Mouse (Mus musculus) cerebellum, postnatal 14 days (tissue): ENCODE measurements around the gene Ptprd.

Experiments used
- DNase-seq, 2 experiments: peaks; one replicate each; pipeline ENCODE4 v3.0.0; 2021; ENCODE audit warnings: mixed read lengths in 2 of 2

Ptprd gene

DNA sequence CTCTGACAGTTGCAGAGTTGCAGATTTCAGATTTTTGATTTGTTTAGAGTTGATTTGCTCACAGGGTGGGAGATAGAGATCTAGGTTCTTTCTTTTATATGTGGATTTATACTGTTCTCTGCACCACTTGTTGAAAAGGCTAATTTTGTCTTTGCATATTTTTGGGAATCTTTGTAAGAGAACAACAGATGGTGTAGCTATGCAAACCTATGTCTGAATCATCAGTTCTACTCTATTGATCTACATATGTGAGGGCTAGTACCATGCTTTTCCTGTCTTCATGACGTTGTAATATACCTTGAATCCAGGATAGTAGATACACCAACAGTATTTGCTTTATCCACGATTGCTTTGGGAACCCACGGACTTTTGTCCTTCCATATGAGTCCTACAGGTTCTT, 1628.7 kb downstream of the Ptprd start:
- no peak for DNase-seq

DNA sequence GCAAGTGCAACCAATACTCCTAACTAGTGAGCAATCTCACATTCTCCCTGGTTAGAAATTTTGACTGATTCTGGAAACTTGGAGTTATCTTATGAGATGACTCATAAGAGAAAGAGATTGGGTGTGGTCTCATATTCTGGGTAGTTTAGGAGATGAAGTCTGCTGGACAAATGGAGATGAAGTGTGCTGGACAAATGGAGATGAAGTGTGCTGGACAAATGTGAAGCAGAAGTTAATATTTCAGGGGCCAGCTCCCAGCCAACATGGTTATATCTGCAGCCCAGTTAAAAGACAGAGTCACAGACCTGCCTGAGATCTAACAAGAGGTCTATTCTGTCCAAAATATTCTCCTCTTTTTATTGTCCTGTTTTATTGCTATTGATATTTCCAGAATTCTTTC, 1645.8 kb downstream of the Ptprd start:
- DNase-seq = no peak

DNA sequence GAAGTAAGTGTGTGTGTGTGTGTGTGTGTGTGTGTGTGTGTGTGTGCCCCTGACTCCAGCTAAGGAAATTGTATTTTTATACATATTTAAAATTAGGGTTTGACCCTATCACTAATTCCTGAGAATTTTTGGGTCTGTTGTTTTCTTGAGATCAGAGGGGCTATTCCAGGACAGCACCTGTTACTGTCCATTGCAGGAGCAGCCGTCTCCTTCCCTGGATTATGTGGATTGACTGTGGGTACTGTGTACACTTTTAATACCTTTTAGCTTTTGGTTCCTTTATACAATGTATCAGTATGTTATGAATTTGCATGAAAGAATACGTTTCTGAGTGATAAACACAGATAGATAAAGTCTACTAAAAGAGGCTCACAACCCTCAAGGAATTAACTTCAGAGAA, 1670.0 kb downstream of the Ptprd start:
- no peak for DNase-seq

DNA sequence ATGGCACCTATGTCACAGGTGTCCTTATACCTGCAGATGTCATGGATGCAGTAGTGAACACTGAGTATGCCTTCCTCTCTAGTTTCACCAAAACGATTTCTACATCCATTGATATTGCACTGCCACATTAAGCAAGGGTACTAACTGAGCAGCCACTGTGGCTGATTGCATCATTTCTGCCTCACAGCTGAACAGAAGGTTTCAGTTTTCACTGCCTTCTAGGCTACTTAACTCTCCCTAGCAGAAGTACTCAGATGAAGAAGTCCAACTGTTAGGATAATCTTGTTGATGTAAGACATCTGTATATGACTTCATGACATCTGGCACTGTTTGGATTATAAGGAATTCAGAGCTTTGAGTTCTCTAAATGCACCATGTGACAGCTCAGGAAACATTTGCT, 1678.8 kb downstream of the Ptprd start:
- DNase-seq = no peak

DNA sequence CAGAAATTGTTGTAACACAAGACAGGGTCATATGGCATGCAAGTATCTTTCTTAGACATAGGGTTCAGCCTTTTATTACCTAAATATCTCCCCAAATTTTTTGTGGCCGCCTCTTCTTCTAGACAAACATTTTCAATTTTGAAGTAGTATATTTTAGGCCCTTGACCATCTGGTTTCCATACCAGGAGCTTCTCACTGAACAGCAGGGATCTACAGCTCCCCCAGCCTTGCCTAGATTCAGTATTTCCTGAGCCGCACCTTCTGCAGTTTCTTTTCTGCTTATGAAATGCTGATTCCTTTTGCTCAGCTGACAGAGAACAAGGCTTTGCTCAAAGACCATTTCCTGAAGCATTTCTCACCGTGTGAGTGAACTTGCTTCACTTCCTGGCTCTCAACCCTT, 1686.5 kb downstream of the Ptprd start:
- DNase-seq = peak in 1 of 2 experiments; percentile 9

DNA sequence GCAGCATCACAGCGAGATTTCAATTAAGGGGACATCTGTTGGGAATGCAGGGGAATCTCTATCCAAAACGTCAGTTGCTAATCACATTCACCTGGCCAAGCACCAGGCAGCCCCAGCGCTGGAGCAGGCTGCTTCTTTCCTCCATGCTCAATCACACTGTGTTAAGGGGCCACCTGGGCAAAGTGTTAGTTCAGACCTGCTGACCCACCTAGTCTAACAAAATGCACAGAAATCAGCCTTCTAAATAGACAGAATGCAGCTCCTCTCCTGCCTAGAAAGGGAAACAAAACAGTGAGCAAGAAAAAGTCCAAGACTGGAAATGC, 1708.5 kb downstream of the Ptprd start:
- DNase-seq = peak; percentile 29

DNA sequence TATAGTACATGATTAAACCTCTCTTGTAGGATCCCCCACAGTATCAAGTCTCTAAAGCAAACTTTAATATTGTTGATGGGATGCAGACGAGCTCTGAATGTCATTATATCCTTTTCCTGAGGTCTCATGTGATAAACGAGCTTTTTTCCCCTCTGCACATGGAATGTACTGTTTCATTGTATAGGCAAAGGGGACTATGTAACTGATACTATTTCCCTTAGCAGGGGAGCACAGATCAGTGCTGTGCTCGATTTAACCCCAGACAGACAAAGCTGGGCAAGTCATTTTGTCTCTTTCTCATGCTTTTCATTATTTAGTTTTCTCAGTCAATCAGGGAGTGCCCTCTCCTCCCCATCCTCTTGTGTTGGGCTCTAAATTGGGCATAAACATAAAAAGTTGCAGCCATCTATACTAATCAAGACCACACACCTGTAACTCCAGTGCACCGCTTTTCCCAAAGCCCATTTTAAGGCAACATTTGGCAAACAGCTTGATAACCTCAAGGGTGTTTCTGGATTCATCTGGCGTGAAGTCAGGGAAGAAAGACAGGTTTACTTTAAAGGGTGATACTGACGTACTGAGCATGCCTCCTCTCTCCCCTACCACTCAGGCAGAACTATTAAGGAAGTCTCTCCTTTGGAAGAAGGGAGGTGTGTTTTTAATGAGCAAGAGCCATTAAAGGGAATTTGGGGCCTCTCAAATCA, 1709.0 kb downstream of the Ptprd start:
- DNase-seq = no peak

DNA sequence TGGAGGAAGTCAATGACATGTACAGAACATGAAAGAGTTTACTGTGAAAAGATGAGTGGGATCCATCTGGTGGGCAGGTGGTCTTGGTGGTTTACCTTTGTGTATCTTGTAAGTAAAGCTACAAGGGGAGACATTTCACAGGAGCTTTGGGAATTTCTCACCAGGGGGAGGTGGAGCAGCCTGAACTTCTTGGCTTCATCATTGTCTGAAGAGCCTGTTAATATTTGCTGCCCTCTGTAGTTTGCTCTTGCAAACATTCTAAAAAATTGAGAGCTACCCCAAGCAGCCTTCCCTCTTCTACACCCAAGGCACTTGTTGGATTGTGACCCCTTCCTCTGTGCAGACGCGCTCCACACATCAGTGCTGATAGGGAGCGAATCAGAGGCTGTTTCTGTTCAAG, 1725.9 kb downstream of the Ptprd start:
- DNase-seq = peak in 1 of 2 experiments; percentile 16

DNA sequence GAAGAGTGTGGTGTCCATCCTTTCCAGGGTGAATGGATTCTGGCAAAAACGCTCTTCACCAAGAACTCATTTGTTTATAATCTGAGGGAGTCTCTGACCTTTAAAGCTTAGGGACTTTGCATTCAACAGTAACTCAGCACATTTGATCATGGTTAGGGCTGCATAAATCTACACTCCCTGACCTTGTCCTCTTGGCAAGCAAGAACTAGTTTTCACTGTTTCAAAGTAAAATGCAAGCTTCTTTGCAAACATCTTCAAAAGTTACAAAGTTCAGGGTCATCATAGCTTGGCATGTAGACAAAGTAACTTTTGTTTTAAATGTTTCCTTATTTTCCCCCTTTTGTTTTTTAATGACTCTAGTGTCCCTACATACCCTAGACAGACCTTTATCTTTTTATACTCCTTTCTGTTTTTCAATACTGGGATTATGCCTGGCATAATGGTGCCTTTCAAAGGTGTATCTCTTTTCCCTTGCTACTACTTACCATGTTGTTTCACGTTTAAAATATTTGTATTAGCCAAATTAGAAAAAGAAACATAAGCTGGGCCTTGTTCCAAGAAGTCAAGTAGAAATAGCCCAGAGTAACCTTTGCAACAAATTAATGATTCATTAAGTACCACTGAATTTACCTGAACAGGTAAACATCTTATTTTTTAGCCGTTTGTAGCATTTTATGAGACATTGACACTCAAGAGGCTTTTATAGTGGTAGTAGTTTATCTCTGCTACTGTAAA, 1743.2 kb downstream of the Ptprd start:
- no peak for DNase-seq

DNA sequence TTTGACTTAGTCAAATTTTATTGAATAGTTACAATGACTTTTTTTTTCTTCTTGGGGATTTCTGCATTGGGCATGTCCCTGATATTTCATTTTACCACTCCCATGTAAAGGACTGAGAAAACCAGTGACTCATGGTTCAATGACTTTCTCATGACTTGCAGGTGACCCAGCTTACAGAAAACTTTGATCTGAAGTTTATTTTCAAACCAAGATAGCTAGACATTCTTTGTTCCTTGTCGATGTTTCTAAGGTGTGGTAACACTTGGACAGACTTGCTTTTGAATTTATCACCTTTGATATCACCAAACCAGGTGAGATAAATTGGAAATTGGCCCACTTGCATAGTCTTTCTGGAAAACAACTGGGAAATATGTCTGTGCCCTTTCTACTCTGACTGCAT, 1747.1 kb downstream of the Ptprd start:
- no peak for DNase-seq

DNA sequence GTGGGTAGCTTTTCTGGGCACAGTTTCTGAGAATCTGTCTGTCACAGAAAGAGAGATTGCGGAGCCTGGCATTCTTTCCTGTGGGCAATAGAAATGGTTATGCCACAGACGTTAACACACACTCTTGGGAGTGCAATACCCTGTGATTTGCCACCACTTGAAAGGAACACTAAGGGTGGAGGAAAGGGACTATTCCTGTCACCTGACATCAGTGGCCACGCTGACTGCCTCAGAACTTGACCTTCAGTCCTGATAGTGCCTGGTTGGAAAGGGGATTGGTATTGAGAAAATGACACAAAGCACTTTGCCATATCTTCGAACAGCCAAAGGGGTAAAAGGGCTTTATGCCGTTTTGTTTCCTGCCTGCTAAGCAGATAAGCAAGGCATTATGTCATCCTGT, 1750.4 kb downstream of the Ptprd start:
- no peak for DNase-seq

DNA sequence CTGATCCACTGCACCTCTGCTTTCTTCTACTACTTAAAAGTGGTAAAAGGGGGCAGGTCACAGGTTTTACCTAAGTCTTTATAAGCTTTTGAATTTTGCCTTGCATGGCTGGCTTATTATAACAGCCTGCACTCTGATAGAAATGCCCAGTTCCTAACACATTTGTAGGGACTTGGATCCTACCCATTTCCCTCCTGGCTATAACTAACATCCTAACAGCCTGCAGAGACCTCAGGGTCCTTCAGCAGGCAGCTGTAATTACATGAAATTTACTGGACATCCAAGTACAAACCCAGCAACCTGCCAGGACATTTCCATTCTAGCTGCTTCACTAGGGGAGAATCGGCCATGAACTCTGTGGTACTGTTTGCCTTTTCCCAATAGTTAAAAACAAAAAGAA, 1751.2 kb downstream of the Ptprd start:
- peak in 1 of 2 experiments; percentile 18 for DNase-seq

DNA sequence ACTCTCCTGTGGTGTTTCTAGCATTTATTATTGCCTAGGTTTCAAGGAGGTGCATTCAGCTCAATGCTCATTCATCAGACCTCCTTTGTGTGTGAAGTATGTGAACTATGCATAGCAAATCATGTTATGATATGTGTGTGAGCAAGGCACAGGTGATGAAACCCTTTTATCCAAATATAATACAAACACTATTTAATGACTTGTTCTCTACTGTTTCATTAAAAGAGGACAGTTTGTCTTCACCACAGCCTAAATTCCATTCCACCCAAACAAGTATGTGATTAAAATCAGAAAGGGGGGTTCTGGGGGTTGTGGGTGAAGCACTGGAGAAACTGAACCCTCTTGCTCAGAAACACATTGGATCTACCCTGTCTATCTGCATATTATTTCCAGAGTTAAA, 1752.1 kb downstream of the Ptprd start:
- no peak for DNase-seq

DNA sequence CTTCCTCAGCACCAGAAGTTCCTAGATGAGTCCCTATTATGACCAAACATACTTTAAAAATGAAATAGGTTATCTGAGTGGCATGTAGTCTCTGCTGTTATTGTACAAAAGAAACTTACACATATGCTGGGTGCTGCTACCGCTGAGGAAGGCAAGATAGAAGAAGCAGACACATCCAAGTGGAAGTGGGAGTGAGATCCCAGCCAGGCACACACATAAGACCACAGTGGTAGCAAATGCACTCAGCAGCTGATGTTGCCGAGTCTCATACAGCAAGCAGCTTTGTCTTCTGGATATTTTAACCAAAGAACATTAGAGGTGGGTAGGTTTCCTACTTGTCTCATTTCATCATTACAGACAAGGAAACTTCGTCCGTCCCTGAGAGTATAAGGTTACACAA, 1759.5 kb downstream of the Ptprd start:
- DNase-seq = no peak

DNA sequence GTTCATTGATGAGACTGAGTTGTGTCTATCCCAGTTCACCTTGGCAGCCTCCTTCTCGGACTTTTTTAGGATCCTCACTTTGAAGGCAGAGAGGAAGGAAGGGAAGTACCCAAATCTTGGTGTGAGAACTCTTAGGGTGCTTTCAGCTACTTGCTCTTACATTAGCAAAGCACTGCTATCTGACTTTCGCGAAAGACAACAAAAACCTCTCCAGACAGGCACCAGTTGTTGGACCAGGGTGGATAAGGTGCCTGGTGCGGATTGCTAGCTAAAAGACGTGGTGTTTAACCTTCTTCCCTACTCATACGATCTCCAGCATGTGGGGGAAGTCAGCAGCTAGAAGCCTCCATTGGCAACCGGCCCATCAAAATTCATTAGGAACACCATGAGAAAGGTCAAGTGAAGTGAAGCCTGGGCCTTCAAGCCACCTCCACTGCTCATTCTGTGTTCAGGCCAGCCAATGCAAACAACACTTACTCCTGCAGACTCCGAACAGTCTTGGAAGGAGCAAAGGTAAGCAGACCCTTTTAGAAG, 1760.7 kb downstream of the Ptprd start:
- DNase-seq = peak; percentile 48 to 58

DNA sequence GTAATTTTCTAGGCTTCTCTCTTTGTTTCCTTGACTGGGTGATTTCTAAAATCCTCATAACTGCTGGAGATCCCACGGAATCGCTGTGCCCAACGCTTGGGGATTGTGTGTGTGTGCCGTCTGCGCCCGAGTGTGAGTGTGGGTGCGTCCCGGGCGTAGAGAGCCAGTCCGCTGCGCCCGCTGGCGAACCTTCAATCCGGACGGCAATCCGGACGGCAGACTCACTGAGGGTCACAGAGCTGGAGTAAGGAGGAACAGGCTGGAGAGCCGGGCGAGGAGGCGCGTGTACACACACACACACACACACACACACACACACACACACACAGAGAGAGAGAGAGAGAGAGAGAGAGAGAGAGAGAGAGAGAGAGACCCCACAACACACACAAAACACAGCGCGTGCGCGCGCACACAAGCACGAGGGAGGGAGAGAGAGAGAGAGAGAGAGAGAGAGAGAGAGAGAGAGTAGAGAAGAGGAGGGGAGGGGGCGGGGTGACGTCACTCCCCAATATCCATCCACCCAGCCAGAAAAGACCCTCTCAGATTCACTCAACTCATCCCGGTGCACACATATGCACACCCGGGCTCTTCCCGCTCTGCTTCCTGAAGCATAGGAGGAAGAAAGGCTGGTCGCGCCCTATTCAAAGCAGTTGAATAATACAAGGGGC, 1761.3 kb downstream of the Ptprd start:
- DNase-seq = peak; percentile 80 to 82

DNA sequence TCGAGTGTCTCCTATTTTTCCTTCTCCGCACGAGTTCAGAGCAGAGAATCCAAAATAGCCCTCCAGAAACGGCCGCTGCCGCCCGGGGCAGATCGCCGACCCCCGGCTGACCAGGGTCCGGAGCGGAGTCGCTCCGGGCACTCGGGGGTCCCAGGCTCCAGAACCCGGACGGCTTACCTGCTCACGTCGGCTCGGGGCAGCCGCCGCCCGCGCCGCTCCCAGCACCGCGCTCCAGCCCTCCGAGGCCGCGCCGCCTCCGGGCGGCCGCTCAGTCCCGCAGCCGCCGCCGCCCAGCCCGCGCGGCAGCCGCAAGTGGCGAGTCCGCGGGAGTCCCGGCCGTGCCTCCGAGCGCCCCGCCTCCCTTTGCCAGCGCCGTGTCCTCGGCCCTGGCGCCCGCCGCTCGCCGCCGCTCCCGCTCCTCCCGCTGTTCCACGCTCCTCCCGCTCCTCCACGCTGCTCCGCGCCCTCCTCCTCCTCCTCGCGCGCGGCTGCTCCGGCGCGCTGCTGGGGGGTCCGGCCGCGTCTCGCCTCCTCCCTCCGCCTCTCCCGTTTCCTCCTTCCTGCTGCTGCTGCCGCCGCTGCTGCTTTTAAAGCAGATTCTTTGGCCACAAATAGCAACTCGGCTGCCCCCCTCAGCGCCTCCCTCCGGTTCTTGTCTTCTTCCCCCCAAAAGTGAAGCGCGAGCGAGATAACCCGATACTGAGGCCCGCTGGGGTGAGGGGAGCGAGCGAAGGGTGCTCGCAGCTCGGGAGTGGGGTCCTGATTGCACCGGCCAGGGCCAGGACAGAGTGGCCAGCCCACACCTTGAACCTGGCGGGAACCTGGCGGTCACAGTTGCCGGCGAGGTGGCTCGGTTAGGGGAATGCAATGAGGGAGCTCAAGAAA, 1762.1 kb downstream of the Ptprd start:
- peak; percentile 81 to 90 for DNase-seq

DNA sequence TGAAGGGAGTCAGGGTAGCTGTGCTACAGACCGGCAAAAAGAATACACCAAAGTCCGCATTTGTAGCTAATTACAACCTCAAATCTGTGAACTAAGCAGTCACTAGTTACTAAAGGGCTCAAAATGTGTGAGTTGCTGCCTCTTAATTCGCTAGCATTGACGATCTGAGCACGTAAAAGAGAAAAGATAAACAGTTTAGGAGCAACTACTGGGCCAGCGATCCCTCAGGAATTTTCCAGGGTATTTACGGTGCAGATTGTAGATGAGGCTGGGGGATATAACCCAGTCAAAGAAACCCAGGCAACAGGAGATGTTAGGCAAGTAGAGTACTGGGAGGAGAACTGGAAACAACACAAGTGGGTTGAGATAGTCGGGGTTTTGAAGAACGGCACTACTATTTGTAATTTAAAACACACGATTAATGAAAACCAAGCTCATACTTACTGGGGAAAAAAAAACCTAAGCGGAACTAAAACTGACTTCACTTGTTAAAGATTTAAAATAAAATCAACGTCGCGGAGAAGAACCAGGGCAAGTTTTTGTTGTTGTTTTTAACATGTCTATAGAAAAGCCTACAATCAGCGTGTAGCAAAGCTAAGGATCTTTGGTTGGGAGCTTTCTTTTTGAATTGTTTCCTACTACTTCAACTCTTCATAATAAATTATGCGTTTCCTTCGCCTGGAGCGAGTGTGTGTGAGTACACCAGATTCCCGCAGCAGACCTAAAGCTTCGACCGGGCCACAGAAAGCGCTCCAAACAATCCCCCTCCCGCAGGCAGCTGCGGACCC, 1762.9 kb downstream of the Ptprd start:
- DNase-seq = peak in 1 of 2 experiments; percentile 53

DNA sequence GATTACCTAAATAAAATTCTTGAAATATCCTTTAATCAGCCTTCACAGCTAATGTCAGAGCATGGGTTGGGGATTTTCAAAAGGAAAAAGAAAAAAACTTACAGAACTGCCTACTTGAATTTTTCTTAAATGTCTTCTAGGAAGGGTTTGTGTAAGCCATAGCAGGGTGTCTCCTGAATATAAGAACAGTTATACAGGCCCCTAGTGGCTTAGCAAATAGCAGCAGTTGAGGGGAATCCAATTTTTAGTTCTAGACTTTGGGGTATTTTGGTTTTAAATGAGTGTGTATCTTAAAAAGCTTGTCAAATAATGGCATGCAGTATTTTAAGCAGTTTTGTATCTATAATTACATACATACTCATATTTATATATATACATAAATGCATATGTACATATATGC, 1764.4 kb downstream of the Ptprd start:
- DNase-seq = peak; percentile 26 to 53

DNA sequence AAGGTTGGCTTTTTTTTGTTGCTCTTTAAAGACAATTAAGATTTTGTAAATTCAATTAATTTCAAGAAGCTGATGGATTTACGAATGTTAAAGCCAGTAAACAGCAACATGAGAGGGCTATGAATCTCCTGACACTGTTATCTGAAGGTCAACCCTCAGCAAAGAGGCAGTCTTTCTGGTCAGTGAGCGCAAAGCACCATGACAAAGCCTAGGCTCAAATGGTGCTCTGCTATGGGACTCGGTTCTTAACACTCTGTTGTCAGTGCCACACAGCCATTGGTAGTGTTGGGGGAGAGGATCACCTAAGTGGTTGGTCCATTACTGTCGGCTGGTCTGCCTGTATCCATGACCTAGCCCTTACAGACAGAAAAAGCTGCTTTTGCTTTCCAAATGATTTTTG, 1767.0 kb downstream of the Ptprd start:
- DNase-seq = no peak

DNA sequence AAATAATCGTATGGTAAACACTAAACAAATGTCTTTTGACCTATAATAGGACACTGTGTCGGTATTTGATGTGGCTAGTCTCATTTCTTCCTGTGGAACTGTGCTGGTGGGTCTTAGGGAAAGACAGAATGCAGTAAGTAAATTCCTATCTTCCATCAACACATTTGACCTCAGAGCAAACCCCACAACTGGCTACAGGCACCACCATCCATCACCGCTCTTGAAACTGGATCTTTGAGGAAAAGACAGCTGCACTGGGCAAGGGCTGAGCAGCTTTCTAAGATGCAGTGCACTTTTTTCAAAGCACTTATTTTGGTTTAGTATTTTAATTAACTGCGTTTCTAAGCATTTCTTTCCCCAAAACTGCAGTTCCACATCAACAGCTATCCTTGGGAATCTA, 1768.2 kb downstream of the Ptprd start:
- no peak for DNase-seq

DNA sequence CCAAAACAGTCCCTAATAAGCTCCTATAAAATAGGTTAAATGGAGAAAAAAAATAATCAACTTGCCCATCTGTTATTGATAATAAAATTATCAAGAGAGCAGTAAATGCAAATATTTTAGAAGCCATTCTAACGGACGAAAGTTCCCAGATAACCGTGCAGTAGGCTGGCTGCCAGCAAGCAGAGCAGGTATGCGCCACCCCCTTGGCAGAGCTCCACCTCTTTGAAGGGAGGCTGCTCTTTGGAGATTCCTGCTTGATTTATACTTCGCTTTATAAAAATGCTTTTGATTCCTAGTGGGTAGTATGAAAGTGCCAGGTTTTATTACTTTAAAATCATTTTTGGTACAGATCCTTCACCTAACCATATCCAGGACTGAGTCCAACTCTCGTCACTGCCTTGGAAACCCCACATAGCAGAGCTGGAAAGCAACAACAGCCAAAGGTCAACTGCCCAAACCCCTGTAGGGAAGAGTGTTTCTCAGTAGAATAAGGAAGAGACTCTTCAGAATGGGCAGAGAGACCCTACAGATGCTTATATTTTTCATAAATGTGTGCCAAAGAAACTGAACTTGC, 1770.9 kb downstream of the Ptprd start:
- peak; percentile 90 to 91 for DNase-seq
